Mouse (Mus musculus) liver, postnatal 0 days (tissue): ENCODE results near the gene Klkb1. TPM values are rescaled to one million over a fixed set of nuclear protein-coding genes. Genes with fewer than 3 reads are reported as not detected.
"Not testable (repeated sequence)": the region's sequence is repeated elsewhere in the genome, so short reads cannot be mapped to it uniquely, and the experiment has no call there.

Experiments used
- ATAC-seq: fragments of 200-750 bp; cut with Nextera tagmentation; 2 replicates; pipeline ENCODE4 v1.8.0; 2017; ENCODE audit warnings: mild to moderate bottlenecking, moderate library complexity
- DNase-seq: peaks from one replicate; pipeline ENCODE4 v3.0.0-alpha.2; 2016
- H3K27ac ChIP-seq: fragments of 300-500 bp; sonication (generic); 2 replicates; pipeline ENCODE4 v1.5.1; 2014; ENCODE audit warnings: antibody characterized with exemption, moderate library complexity, mild to moderate bottlenecking, low read depth
- H3K27me3 ChIP-seq: fragments of 300-500 bp; sonication (generic); 2 replicates; pipeline ENCODE4 v1.6.1; 2014; ENCODE audit warnings: low read length, control low read depth, mixed read lengths; ENCODE audit not compliant: insufficient read depth
- H3K36me3 ChIP-seq: fragments of 300-500 bp; sonication (generic); replicated peaks from 2 replicates; pipeline ENCODE4 v1.6.1; 2014; ENCODE audit warnings: mild to moderate bottlenecking, control low read depth, low read length, moderate library complexity, mixed read lengths; ENCODE audit not compliant: insufficient read depth
- H3K4me1 ChIP-seq: fragments of 300-500 bp; sonication (generic); 2 replicates; pipeline ENCODE4 v1.6.1; 2014; ENCODE audit warnings: antibody characterized with exemption, mild to moderate bottlenecking, control low read depth; ENCODE audit not compliant: insufficient read depth
- H3K4me2 ChIP-seq: fragments of 300-500 bp; sonication (generic); 2 replicates; pipeline ENCODE4 v1.6.1; 2014; ENCODE audit warnings: low read depth, mild to moderate bottlenecking, low read length, moderate library complexity, mixed read lengths
- H3K4me3 ChIP-seq: fragments of 300-500 bp; sonication (generic); 2 replicates; pipeline ENCODE4 v1.5.1; 2014; ENCODE audit warnings: low read depth, low read length
- H3K9ac ChIP-seq: fragments of 300-500 bp; sonication (generic); replicated peaks from 2 replicates; pipeline ENCODE4 v1.6.1; 2014; ENCODE audit warnings: mild to moderate bottlenecking, moderate library complexity
- H3K9me3 ChIP-seq: fragments of 300-500 bp; sonication (generic); 2 replicates; pipeline ENCODE4 v1.6.1; 2016; ENCODE audit warnings: mild to moderate bottlenecking, control low read depth, low read length, mixed read lengths
- CTCF ChIP-seq: sonication (generic); IDR thresholded peaks from 2 replicates; pipeline ENCODE4 v1.5.1; 2016; ENCODE audit warnings: antibody characterized with exemption, low read depth
- EP300 ChIP-seq: IDR thresholded peaks from 2 replicates; pipeline ENCODE4 v1.6.1; 2016; ENCODE audit warnings: antibody characterized with exemption, low read depth, mild to moderate bottlenecking
- WGBS: fragments of 180-500 bp; shearing (Covaris S2); extraction: QIAGEN DNeasy Blood & Tissue Kit; methylation state at CpG from one replicate; pipeline ENCODE4 v1.1.7; 2014; ENCODE audit not compliant: insufficient replicate concordance; 5-methylcytosine and 5-hydroxymethylcytosine counted together
- polyA plus RNA-seq: library from polyadenylated mRNA; unstranded; fragments of >200 nt; fragmentation: Nextera tagmentation; extraction: Ambion mirVana; gene quantifications from 2 replicates; pipeline ENCODE4 v1.2.1, GENCODE M21; 2015

The Klkb1 gene
- polyA plus RNA-seq, 1 experiment from 2014 or later, result 29.5 TPM

DNA sequence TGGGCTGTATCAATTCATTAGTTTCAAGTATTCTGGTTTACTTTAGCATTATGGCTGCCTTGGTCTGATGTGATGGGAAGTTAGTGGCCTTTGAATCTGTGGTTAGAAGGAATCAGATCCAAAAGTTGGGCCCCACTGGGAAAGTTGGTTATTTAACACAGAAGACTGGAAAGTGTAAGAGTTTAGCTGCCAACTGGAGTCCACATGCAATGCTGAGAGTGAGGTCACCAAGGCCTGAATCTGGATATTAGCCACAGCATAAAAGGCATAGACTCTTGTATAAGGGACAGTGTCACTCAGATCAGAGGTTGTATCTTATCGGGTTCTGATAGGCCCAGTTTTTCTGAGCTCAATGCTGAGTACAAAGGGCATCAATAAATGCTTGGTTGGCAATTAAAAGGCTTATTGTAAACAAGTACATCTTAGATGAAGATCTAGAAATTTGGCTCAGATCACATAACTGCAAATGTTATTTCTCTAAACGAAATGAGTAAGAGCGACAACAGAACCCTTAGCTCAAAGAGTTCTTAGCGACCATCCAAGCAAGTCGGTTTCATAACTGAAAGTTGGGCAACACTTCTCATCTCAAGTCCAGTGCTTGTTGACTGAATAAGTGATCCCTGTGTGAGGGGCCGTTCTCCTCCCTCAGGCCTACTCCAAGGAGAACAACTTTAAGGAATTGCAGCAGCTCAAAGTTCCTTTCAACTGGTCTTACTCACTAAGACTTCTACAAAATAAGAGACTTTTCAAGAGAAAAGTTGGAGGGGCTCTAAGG, 34.7 kb upstream of the Klkb1 start:
- TF ChIP-seq CTCF (no peak), EP300 (no peak)
- no peak overlapping the region for H3K9ac ChIP-seq
- ATAC-seq (no peak), DNase-seq (no peak)
- no peak overlapping the region for H3K4me2 ChIP-seq
- H3K27me3 ChIP-seq, result no peaks in the 10 kb centered on the region
- H3K4me1 ChIP-seq, result peaks cover 7% of the 10 kb centered on the region; the same call in 1 of the 2 replicates
- no peak overlapping the region for H3K4me3 ChIP-seq
- 77% methylated on average over 6 of the region's 6 CpGs for WGBS
- H3K9me3 ChIP-seq, result no peaks in the 10 kb centered on the region
- H3K27ac ChIP-seq, result no peak overlapping the region
- no peaks in the 10 kb centered on the region for H3K36me3 ChIP-seq

GRCm38 (mm10) chr8:45327076-45327475, 32.4 kb upstream of the Klkb1 start:
- ATAC-seq, H3K4me1 ChIP-seq, H3K4me2 ChIP-seq, H3K4me3 ChIP-seq, H3K9me3 ChIP-seq, H3K36me3 ChIP-seq, H3K9ac ChIP-seq, DNase-seq, H3K27ac ChIP-seq, H3K27me3 ChIP-seq: not testable (repeated sequence)

GRCm38 (mm10) chr8:45324151-45324550, 29.5 kb upstream of the Klkb1 start:
- H3K36me3 ChIP-seq, result no peaks in the 10 kb centered on the region
- no peaks in the 10 kb centered on the region for H3K9me3 ChIP-seq
- DNase-seq, result no peak
- 0 out of 2 replicates have a peak, but pooled peaks cover 2% of the 10 kb centered on the region for H3K4me1 ChIP-seq
- H3K4me3 ChIP-seq, result no peak overlapping the region
- 51% methylated on average over 4 of the region's 4 CpGs for WGBS
- no peak overlapping the region for H3K4me2 ChIP-seq
- H3K9ac ChIP-seq, result no peak overlapping the region
- no peak for ATAC-seq
- H3K27ac ChIP-seq, result no peak overlapping the region
- H3K27me3 ChIP-seq, result no peaks in the 10 kb centered on the region
- TF ChIP-seq EP300 (no peak), CTCF (no peak)

DNA sequence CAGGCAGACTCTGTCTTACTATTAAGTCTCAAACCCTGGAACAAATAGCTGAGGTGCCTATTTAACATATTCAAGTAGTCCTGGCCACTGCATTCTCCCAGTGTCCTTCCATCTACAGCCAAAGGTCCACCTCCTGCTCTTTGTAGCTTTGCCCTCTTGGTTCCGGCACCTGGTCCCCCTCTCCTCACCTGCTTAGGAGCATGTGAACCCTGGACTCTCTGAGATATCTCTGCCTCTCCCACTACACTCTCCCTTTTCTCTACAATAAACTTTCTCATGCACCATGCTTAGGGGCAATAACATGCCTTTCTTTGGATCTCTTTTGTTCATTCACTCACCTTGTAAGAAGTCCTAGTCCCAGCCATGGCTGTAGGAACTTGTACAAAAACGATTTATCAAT, 26.7 kb upstream of the Klkb1 start:
- Histone ChIP-seq H3K9me3 (no peaks in the 10 kb centered on the region), H3K4me2 (no peak overlapping the region), H3K27me3 (no peaks in the 10 kb centered on the region), H3K27ac (no peak overlapping the region), H3K4me1 (0 out of 2 replicates have a peak, but pooled peaks cover 2% of the 10 kb centered on the region), H3K9ac (no peak overlapping the region), H3K4me3 (no peak overlapping the region), H3K36me3 (no peaks in the 10 kb centered on the region)
- WGBS, result 67% methylated on average over 2 of the region's 2 CpGs
- TF ChIP-seq CTCF (no peak), EP300 (no peak)
- ATAC-seq (no peak), DNase-seq (no peak)

DNA sequence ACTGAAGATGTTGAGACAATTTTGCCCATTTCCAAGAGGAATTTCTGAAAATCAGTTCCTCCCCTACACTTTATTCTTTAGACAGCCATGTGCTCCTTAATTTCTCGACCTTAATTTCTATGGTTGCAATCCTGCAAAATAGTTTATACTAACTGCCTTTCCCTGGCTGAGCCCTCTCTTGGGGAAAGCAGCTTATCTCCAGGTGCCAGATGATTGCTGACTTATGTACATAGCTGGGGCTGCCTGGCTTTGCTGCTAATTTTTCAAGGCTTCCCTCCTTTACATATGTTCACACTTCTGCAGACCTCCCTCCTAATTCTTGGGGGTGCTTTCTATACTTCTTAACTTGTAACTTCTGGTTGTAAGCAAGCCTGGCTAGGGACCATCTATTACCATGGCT, 26.3 kb upstream of the Klkb1 start:
- no peaks in the 10 kb centered on the region for H3K36me3 ChIP-seq
- no peak overlapping the region for H3K27ac ChIP-seq
- H3K4me1 ChIP-seq, result 0 out of 2 replicates have a peak, but pooled peaks cover 2% of the 10 kb centered on the region
- no peak overlapping the region for H3K4me2 ChIP-seq
- DNase-seq (no peak), ATAC-seq (no peak)
- no peak overlapping the region for H3K4me3 ChIP-seq
- WGBS, result 62% methylated on average over 1 of the region's 1 CpGs
- no peaks in the 10 kb centered on the region for H3K27me3 ChIP-seq
- H3K9me3 ChIP-seq, result no peaks in the 10 kb centered on the region
- TF ChIP-seq CTCF (no peak), EP300 (no peak)
- no peak overlapping the region for H3K9ac ChIP-seq

DNA sequence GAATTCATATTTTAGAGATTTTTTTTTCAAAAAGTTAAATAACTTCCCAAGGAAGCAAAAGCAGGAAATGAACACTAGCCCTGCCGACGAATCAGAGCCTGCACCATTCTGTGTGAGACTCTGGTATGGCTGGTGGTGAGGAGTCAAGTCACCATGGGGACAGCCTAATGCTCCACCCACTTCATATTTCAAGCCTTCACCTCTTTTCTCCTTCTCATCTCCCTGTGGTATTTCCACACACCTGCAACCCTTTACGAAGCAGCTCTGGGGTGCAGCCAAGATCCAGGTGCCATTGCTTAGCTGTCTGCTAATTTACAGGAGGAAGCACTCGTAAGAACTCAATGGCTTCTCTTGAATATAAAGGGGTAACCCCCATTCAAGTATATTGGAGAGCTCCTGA, 16.3 kb upstream of the Klkb1 start:
- no peak for ATAC-seq
- 84% methylated on average over 4 of the region's 4 CpGs for WGBS

More for the DNA sequence above, 16.3 kb upstream of the Klkb1 start:
- TF ChIP-seq CTCF (no peak), EP300 (no peak)
- H3K4me3 ChIP-seq, result no peak overlapping the region
- no peak overlapping the region for H3K9ac ChIP-seq
- no peak overlapping the region for H3K4me2 ChIP-seq
- H3K9me3 ChIP-seq, result no peaks in the 10 kb centered on the region
- DNase-seq, result no peak
- H3K27me3 ChIP-seq, result no peaks in the 10 kb centered on the region
- H3K36me3 ChIP-seq, result no peaks in the 10 kb centered on the region
- no peaks in the 10 kb centered on the region for H3K4me1 ChIP-seq
- no peak overlapping the region for H3K27ac ChIP-seq
